Mouse (Mus musculus) hindbrain, embryonic 16.5 days (tissue): ENCODE data around the gene Sec63. TPM values are rescaled to one million over a fixed set of nuclear protein-coding genes. Genes with fewer than 3 reads are reported as not detected.

Experiments
- ATAC-seq: fragments of 200-750 bp; cut with Nextera tagmentation; 2 replicates; pipeline ENCODE4 v1.8.0; 2017; ENCODE audit warnings: moderate TSS enrichment, moderate library complexity
- H3K27ac ChIP-seq: fragments of 300-500 bp; sonication (generic); 2 replicates; pipeline ENCODE4 v1.5.1; 2014; ENCODE audit warnings: low read depth, mild to moderate bottlenecking, control low read depth, low read length, moderate library complexity
- H3K27me3 ChIP-seq: fragments of 300-500 bp; sonication (generic); replicated peaks from 2 replicates; pipeline ENCODE4 v1.6.1; 2014; ENCODE audit warnings: low read length; ENCODE audit not compliant: control insufficient read depth, insufficient read depth
- H3K36me3 ChIP-seq: fragments of 300-500 bp; sonication (generic); 2 replicates; pipeline ENCODE4 v1.6.1; 2014; ENCODE audit warnings: mild to moderate bottlenecking, low read length, moderate library complexity, mixed read lengths; ENCODE audit not compliant: control insufficient read depth, insufficient read depth
- H3K4me1 ChIP-seq: fragments of 300-500 bp; sonication (generic); 2 replicates; pipeline ENCODE4 v1.6.1; 2014; ENCODE audit warnings: low read depth, low read length; ENCODE audit not compliant: control insufficient read depth, insufficient read depth
- H3K4me2 ChIP-seq: fragments of 300-500 bp; sonication (generic); 2 replicates; pipeline ENCODE4 v1.6.1; 2014; ENCODE audit warnings: mild to moderate bottlenecking, low read length, control low read depth, moderate library complexity
- H3K4me3 ChIP-seq: fragments of 300-500 bp; sonication (generic); 2 replicates; pipeline ENCODE4 v1.5.1; 2014; ENCODE audit warnings: mild to moderate bottlenecking, low read length, control low read depth, moderate library complexity
- H3K9ac ChIP-seq: fragments of 300-500 bp; sonication (generic); 2 replicates; pipeline ENCODE4 v1.6.1; 2014; ENCODE audit warnings: low read depth, mild to moderate bottlenecking, control low read depth, low read length, moderate library complexity
- H3K9me3 ChIP-seq: fragments of 300-500 bp; sonication (generic); 2 replicates; pipeline ENCODE4 v1.6.1; 2014; ENCODE audit warnings: mild to moderate bottlenecking, low read length, moderate library complexity; ENCODE audit not compliant: control insufficient read depth
- WGBS: fragments of 180-500 bp; shearing (Covaris S2); extraction: QIAGEN DNeasy Blood & Tissue Kit; methylation state at CpG from one replicate; pipeline ENCODE4 v1.1.7; 2014; 5-methylcytosine and 5-hydroxymethylcytosine counted together
- polyA plus RNA-seq: library from polyadenylated mRNA; unstranded; fragments of >200 nt; fragmentation: Nextera tagmentation; extraction: Ambion mirVana; gene quantifications from 2 replicates; pipeline ENCODE4 v1.2.1, GENCODE M21; 2015

Sec63 gene
- polyA plus RNA-seq, 1 experiment from 2014 or later: 16.6 TPM

DNA sequence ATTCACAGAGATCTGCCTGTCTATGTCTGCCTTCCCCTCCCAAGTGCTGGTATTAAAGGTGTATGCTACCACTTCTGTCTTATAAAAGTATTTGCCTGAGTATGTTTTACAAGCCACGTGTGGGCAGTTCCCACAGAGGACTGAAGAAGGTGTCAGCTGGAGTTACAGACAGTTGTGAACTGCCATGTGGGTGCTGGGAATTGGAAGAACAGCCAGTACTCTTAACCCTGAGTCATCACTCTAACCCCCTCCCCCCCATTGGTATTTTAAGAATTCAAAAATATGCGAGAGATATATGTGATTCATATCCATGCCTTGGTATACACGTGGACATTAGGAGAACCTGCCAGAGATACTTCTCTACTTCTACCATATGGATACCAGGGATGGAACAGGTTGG is 20.4 kb downstream of the Sec63 start:
- Histone ChIP-seq H3K9me3 (no peaks in the 10 kb centered on the region), H3K36me3 (no peaks in the 10 kb centered on the region), H3K4me1 (no peaks in the 10 kb centered on the region), H3K9ac (no peak overlapping the region), H3K27ac (no peak overlapping the region), H3K27me3 (no peaks in the 10 kb centered on the region), H3K4me2 (no peak overlapping the region), H3K4me3 (no peak overlapping the region)
- 80% methylated on average over 3 of the region's 3 CpGs for WGBS
- ATAC-seq: no peak

DNA sequence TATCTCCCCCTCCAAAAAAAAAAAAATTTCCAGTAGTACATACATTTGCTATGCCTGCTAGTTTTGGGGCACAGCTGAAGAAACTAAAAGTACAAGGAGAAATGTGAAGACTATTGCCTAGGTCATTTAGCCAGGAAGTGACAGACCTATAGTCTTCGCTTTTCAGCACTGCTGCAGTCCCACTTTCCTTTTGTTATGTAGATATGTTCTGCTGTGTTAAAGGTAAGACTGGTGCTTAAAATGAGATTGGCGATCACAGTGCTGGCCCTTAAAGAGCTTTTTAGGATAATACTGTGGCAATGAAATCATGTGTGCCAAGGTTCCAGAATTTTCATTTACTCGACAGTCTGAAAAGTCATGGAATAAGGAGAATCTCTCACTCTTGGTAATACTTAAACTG is 39.6 kb downstream of the Sec63 start:
- H3K9ac ChIP-seq: no peak overlapping the region
- H3K4me3 ChIP-seq: no peak overlapping the region
- H3K27me3 ChIP-seq: no peaks in the 10 kb centered on the region
- no peaks in the 10 kb centered on the region for H3K4me1 ChIP-seq
- no peak for ATAC-seq
- 65% methylated on average over 3 of the region's 3 CpGs for WGBS
- no peak overlapping the region for H3K4me2 ChIP-seq
- peaks cover 10% of the 10 kb centered on the region for H3K36me3 ChIP-seq
- no peaks in the 10 kb centered on the region for H3K9me3 ChIP-seq
- H3K27ac ChIP-seq: no peak overlapping the region

DNA sequence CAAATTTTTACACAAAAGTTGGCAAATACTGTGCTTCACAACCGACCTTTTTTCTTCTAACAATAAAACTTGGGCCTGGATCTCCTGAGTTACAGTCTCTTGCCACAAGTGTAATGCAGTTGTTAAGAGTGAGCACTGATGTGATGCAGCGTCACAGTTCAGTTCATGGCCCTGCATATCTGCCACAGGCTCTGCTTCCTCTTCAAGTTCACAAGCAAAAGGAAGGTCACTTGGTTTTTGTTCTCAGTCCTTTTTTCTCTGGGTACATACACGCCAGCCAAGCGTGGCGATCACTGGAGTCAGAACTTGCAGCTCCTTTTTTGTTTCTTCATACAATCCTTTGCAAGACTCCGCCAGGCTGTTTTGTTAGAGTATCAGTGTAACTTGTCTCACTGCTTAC is 64.6 kb downstream of the Sec63 start:
- 54% methylated on average over 6 of the region's 6 CpGs for WGBS
- no peaks in the 10 kb centered on the region for H3K27me3 ChIP-seq

DNA sequence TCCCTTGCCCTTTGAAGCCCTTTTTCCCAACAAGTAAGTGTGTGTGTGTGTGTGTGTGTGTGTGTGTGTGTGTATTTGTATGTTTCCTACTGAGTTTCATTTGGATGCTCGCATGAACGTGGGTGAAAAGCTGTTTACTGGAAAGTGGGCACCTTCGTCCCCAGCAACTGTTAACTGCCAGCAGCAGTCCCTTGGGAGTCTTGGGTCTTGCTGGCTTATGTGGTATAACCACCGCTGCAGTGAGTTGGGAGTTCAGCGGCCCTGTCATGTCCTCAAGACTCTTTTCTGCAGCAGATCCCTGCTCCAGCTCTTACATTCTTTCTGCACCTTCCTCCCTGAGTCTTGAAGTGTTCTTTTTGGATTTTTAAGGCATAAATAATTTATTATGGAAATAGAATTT is 65.9 kb downstream of the Sec63 start:
- Histone ChIP-seq H3K4me2 (no peak overlapping the region), H3K4me1 (no peaks in the 10 kb centered on the region), H3K9me3 (no peaks in the 10 kb centered on the region), H3K27me3 (no peaks in the 10 kb centered on the region), H3K27ac (no peak overlapping the region), H3K9ac (no peak overlapping the region), H3K4me3 (no peak overlapping the region), H3K36me3 (peaks cover 19% of the 10 kb centered on the region)
- whole genome bisulfite sequencing: 66% methylated on average over 5 of the region's 5 CpGs
- ATAC-seq: no peak

More for the DNA sequence above, 64.6 kb downstream of the Sec63 start:
- H3K36me3 ChIP-seq: peaks cover 22% of the 10 kb centered on the region
- no peak overlapping the region for H3K4me2 ChIP-seq
- H3K27ac ChIP-seq: no peak overlapping the region
- no peak overlapping the region for H3K9ac ChIP-seq
- no peak; the same call in 1 of the 2 replicates for ATAC-seq
- no peak overlapping the region for H3K4me3 ChIP-seq
- no peaks in the 10 kb centered on the region for H3K9me3 ChIP-seq
- H3K4me1 ChIP-seq: no peaks in the 10 kb centered on the region

DNA sequence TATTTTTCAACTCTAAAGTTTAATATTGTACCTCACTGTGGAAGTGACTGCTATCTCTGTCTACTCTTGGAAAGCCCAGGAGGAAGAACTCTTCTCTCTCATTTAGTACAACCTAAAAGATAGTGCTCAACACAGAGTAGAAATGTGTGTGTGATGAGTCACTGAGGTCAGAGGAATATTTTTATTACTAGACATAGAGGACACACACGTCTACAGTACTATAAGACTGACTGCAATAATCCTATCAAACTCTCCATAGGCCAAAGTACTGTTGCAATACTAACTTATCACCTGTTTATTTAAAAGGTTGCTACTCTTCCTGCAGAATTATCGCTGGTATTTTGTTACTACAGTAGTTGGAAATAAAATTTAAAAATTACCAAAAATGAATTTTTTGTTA is 68.7 kb downstream of the Sec63 start:
- H3K27ac ChIP-seq: no peak overlapping the region
- H3K4me3 ChIP-seq: no peak overlapping the region
- H3K9ac ChIP-seq: no peak overlapping the region
- H3K4me1 ChIP-seq: peaks cover 2% of the 10 kb centered on the region; the same call in 1 of the 2 replicates
- no peaks in the 10 kb centered on the region for H3K9me3 ChIP-seq
- WGBS: 91% methylated on average over 2 of the region's 2 CpGs
- no peak for ATAC-seq
- H3K27me3 ChIP-seq: no peaks in the 10 kb centered on the region
- H3K4me2 ChIP-seq: no peak overlapping the region
- H3K36me3 ChIP-seq: peaks cover 10% of the 10 kb centered on the region

DNA sequence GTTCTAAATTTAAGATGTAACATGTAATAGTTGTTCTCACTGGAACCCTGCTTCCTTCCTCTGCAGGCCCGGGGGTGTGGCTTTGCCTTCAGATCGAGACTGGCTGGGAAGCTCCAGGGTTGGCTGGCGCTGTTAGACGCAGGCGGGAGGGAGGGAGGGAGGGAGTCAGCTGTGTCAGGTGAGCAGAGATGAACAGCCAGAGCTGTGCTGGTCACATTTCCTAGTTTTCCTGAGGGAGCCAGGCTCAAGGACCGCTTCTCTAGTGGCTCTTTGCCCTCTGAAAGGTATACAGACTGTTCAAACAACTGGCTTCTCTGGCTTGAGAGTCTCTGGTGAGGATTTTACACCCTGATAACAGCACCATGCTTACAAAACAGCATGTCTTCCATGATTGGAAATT is 69.1 kb downstream of the Sec63 start:
- no peak for ATAC-seq
- no peaks in the 10 kb centered on the region for H3K9me3 ChIP-seq
- peaks cover 2% of the 10 kb centered on the region; the same call in 1 of the 2 replicates for H3K4me1 ChIP-seq
- H3K27ac ChIP-seq: no peak overlapping the region
- no peak overlapping the region for H3K9ac ChIP-seq
- 60% methylated on average over 6 of the region's 6 CpGs for WGBS
- no peak overlapping the region for H3K4me2 ChIP-seq
- peaks cover 11% of the 10 kb centered on the region for H3K36me3 ChIP-seq
- H3K4me3 ChIP-seq: no peak overlapping the region
- no peaks in the 10 kb centered on the region for H3K27me3 ChIP-seq

DNA sequence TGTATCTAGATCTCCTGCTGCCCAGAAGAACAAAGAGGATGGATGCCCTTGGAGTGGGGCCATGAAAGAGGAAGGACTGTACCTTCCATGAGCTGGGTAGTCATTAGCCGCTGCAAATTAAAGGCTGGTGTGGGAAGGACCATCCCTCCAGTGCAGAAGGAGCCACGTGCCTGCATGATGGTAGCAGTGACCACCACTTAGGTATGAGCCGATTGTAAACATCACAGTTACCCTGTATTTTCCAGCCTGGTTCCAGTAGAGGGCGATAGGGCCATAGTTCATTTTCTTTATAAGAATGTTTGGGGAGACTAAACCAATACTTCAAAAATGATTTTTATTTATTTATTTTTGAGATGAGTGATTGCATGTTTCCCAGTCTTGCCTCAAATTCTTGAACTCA is 71.4 kb downstream of the Sec63 start:
- no peak overlapping the region for H3K27ac ChIP-seq
- H3K4me3 ChIP-seq: no peak overlapping the region
- H3K27me3 ChIP-seq: no peaks in the 10 kb centered on the region
- WGBS: 23% methylated on average over 4 of the region's 4 CpGs
- peaks cover 2% of the 10 kb centered on the region; the same call in 1 of the 2 replicates for H3K4me1 ChIP-seq
- peaks cover 18% of the 10 kb centered on the region for H3K36me3 ChIP-seq
- H3K9me3 ChIP-seq: no peaks in the 10 kb centered on the region
- H3K4me2 ChIP-seq: no peak overlapping the region
- no peak overlapping the region for H3K9ac ChIP-seq
- ATAC-seq: peak; percentile 48; the same call in 1 of the 2 replicates

DNA sequence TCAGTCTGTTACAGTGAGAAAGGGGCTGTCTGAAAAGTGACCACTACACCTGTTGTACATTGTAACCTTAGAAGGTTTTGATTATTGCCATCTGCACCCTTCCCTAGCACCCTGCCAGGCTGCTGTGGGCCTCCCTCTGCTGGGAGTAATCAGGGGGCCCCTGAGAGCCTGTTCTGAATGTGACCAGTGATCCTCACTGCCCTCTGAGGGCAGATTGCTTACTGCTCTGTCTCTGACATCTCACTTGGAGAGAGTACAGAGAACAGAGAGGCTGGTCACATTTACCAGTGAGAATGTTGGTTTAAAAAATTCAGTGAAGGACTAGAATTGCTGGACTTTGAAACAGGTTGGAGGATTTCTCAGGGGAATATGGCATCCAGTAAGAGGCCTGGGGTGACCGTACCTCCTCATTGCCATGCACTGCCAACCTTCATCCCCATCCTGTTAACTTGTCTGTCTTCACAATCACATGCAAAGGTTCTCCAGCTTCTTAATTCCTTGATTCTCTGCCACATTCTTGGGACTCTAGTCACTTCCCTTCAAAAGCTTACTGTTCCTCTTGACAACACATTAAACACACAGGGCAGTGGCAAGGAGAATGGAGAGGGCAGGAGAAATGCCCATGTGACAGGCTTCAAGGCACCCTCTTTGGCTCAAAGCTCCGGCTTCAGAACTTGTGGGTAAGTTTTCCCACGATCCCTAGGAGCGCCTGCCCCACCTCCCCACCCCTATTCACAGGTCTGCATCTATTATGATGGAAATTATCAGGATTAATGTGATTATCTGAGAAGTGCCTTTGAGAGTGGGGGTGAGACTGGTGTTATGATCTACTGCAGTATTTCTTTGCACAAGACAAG is 72.8 kb downstream of the Sec63 start:
- Histone ChIP-seq H3K36me3 (peaks cover 11% of the 10 kb centered on the region; the same call in 1 of the 2 replicates), H3K27me3 (no peaks in the 10 kb centered on the region), H3K27ac (peak overlapping the region; percentile 54), H3K9me3 (no peaks in the 10 kb centered on the region), H3K9ac (no peak overlapping the region), H3K4me3 (no peak overlapping the region), H3K4me2 (no peak overlapping the region), H3K4me1 (peaks cover 2% of the 10 kb centered on the region; the same call in 1 of the 2 replicates)
- ATAC-seq: peak; percentile 84
- 24% methylated on average over 4 of the region's 4 CpGs for WGBS

DNA sequence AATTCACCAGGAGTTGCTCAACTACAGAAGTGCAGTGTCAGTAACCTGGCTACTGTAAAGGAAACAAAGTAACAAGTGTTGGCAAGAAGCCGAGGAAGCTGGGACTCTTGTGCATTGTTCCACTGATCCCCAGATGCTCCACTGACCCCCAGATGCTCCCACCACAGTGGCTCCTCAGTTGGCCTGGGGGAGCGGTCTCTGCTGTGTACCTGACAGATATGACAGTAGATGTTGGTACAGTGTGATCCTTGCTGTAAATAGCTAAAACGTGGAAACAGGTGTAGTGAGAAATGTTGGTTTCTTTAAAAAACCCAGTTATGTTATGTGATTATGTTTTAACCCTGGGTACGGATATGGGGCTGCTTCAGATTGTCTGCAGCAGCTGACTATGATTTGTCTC is 76.8 kb downstream of the Sec63 start:
- Histone ChIP-seq H3K4me2 (no peak overlapping the region), H3K27ac (no peak overlapping the region), H3K36me3 (peaks cover 9% of the 10 kb centered on the region; the same call in 1 of the 2 replicates), H3K4me1 (peaks cover 2% of the 10 kb centered on the region; the same call in 1 of the 2 replicates), H3K27me3 (no peaks in the 10 kb centered on the region), H3K4me3 (no peak overlapping the region), H3K9ac (no peak overlapping the region), H3K9me3 (no peaks in the 10 kb centered on the region)
- 95% methylated on average over 4 of the region's 4 CpGs for WGBS
- ATAC-seq: no peak
